Mouse (Mus musculus): ENCODE results near the gene Sim1.

- no peak for TF ChIP-seq POLR2AphosphoS5 (IDR thresholded peaks at IDR 0.05; ENCODE audit: insufficient replicate concordance, low read depth, low read length)
- no peak for TF ChIP-seq CTCF (IDR thresholded peaks at IDR 0.05; ENCODE audit: low read depth, low read length)
- TF ChIP-seq TAL1 (conservative IDR thresholded peaks at IDR 0.05; ENCODE audit: low read depth, low read length), result no peak
- no peak for TF ChIP-seq GATA1 (IDR thresholded peaks at IDR 0.05; ENCODE audit: borderline replicate concordance, low read length)
- no peak for TF ChIP-seq GATA2 (IDR thresholded peaks at IDR 0.05; ENCODE audit: borderline replicate concordance, low read depth, low read length)
Observed at GRCm38 (mm10) chr10:50876952-50877351, 17.6 kb upstream of the Sim1 start.
